Mouse (Mus musculus) MN1 (cell line): ENCODE data around the gene Ccdc107.
"Not testable (repeated sequence)": the region's sequence is repeated elsewhere in the genome, so short reads cannot be mapped to it uniquely, and the experiment has no call there.

Source experiments
- DNase-seq: peaks from one replicate; pipeline ENCODE4 v3.0.0-alpha.2; 2016; ENCODE audit warnings: low spot score

Gene Ccdc107

GRCm38 (mm10) chr4:43485666-43486065 is 7.0 kb upstream of the Ccdc107 start:
- DNase-seq, result not testable (repeated sequence)

GRCm38 (mm10) chr4:43489611-43490010 is 3.1 kb upstream of the Ccdc107 start:
- no peak for DNase-seq

- no peak for DNase-seq
Observed at GRCm38 (mm10) chr4:43490801-43491200, 1.9 kb upstream of the Ccdc107 start.

- DNase-seq, result peak; percentile 30
Observed at GRCm38 (mm10) chr4:43492101-43492820, 439 bp upstream of the Ccdc107 start.

GRCm38 (mm10) chr4:43493186-43493845 is 616 bp downstream of the Ccdc107 start:
- DNase-seq, result peak; percentile 94

GRCm38 (mm10) chr4:43493846-43494240 is 1.1 kb downstream of the Ccdc107 start:
- DNase-seq, result no peak

- no peak for DNase-seq
Observed at GRCm38 (mm10) chr4:43496587-43496986, 3.9 kb downstream of the Ccdc107 start.

GRCm38 (mm10) chr4:43497405-43497804 is 4.7 kb downstream of the Ccdc107 start:
- DNase-seq, result no peak

- DNase-seq, result no peak
Observed at GRCm38 (mm10) chr4:43497946-43498345, 5.2 kb downstream of the Ccdc107 start.

GRCm38 (mm10) chr4:43498983-43499382 is 6.3 kb downstream of the Ccdc107 start:
- DNase-seq, result no peak

GRCm38 (mm10) chr4:43499407-43500333 is 7.0 kb downstream of the Ccdc107 start, which contains the start of gene Arhgef39:
Arhgef39 (minus strand) TSS chr4:43499695.
- peak; percentile 84 for DNase-seq

- DNase-seq, result no peak
Observed at GRCm38 (mm10) chr4:43503041-43503440, 10.3 kb downstream of the Ccdc107 start.

GRCm38 (mm10) chr4:43503506-43503905 is 10.8 kb downstream of the Ccdc107 start:
- no peak for DNase-seq

- no peak for DNase-seq
Observed at GRCm38 (mm10) chr4:43504269-43504668, 11.6 kb downstream of the Ccdc107 start.

- no peak for DNase-seq
Observed at GRCm38 (mm10) chr4:43506074-43506473, 13.4 kb downstream of the Ccdc107 start.

GRCm38 (mm10) chr4:43506536-43507185 is 14.0 kb downstream of the Ccdc107 start, which contains the start of gene Car9:
Car9 (plus strand) TSS chr4:43506966.
- no peak for DNase-seq

GRCm38 (mm10) chr4:43507938-43508665 is 15.4 kb downstream of the Ccdc107 start:
- no peak for DNase-seq

GRCm38 (mm10) chr4:43508666-43508997 is 15.9 kb downstream of the Ccdc107 start:
- peak; percentile 40 for DNase-seq

- DNase-seq, result no peak
Observed at GRCm38 (mm10) chr4:43509109-43509508, 16.4 kb downstream of the Ccdc107 start.

- DNase-seq, result no peak
Observed at GRCm38 (mm10) chr4:43511675-43512454, 19.2 kb downstream of the Ccdc107 start.
